In the genomic region with DNA sequence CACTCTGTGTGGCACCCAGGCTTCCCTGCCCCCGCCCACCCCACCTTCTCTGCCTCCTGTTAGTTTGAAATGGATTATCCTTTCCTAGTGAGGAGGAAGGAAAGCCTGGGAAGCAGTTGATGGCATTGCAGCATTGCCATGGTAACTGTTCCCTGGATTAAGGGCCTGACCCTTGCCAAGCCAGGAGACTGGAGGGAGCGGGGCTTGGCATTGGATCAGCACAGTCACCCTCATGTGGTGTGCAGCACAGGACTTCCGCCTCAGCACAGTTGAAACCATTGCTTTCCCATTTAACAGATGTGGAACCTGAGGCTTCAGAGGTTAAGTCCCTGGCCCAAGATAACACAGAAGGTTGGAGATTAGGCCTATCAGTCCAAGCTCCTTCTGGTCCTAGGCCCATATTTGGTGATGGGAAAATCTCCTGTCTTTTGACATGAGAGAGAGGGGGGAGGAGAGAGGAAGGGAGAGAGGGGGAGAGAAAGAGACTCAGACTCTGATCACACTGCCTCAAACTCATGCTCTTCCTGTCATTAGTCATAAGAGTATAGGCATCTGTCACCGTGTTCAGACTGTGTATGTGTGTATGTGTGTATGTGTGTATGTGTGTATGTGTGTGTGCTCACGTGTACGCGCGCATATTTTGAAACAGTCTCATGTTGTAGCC, we compare ENCODE assay signal across 11 mouse cellular contexts. TPM values are rescaled to one million over a fixed set of nuclear protein-coding genes. Genes with fewer than 3 reads are reported as not detected.
DNase-seq lines count a peak whose midpoint lies in the region; ATAC-seq lines count a peak whose summit lies in the region.
"Had no signal": no experiment of that assay in that cellular context is flagged by ENCODE, and none has a peak within 500 bp of the region (broad histone marks: within the 10 kb centered on the region; RNA-seq: fewer than 3 reads in every experiment).

No protein-coding gene starts in this region.

- no peak for DNase-seq in heart, embryonic 10.5 days (ENCODE audit: low spot score)
- no peak for DNase-seq in heart, adult 9 months (ENCODE audit: low spot score in 2 of 2)
- peak; percentile 63 for DNase-seq in naive thymus-derived CD4-positive, alpha-beta T cell, adult 2 months (ENCODE audit: low read depth)
- no peak for DNase-seq in lung, postnatal 10 days
- DNase-seq in adrenal gland, adult 18-20 months (ENCODE audit: low spot score in 2 of 2): no peak

- H3K27ac ChIP-seq in heart, embryonic 10.5 days: peak overlapping the region; percentile 59
- peak overlapping the region; percentile 63 for H3K27ac ChIP-seq in brown adipose tissue, adult 24 weeks (replicated peaks; ENCODE audit: low read depth, low read length)

- WGBS in heart, embryonic 10.5 days: 93% methylated on average over 8 of the region's 8 CpGs

- H3K4me1 ChIP-seq in heart, embryonic 10.5 days: peaks cover 67% of the 10 kb centered on the region
- H3K4me1 ChIP-seq in megakaryocyte, embryonic 14.5 days: peaks cover 97% of the 10 kb centered on the region
- peaks cover 69% of the 10 kb centered on the region for H3K4me1 ChIP-seq in brown adipose tissue, adult 24 weeks (ENCODE audit: control insufficient read depth, insufficient read depth, insufficient read length, low read length)

- H3K9me3 ChIP-seq in heart, embryonic 10.5 days: no peaks in the 10 kb centered on the region
- H3K9me3 ChIP-seq in megakaryocyte, embryonic 14.5 days: no peaks in the 10 kb centered on the region

- H3K27me3 ChIP-seq in heart, embryonic 10.5 days (ENCODE audit: insufficient read depth, poor library complexity, severe bottlenecking): no peaks in the 10 kb centered on the region
- H3K27me3 ChIP-seq in megakaryocyte, embryonic 14.5 days (replicated peaks): no peaks in the 10 kb centered on the region

- H3K4me3 ChIP-seq in heart, embryonic 10.5 days: no peak overlapping the region; the same call in 1 of the 2 replicates
- peak overlapping the region; percentile 68 for H3K4me3 ChIP-seq in megakaryocyte, embryonic 14.5 days (replicated peaks)
- H3K4me3 ChIP-seq in brown adipose tissue, adult 24 weeks (ENCODE audit: insufficient read depth, low read depth, low read length): no peak overlapping the region

- ATAC-seq in megakaryocyte, adult 5-6 weeks (ENCODE audit: poor library complexity, severe bottlenecking): no peak

- peaks cover 60% of the 10 kb centered on the region for H3K36me3 ChIP-seq in heart, embryonic 10.5 days
- H3K36me3 ChIP-seq in megakaryocyte, embryonic 14.5 days (replicated peaks; ENCODE audit: low read length): peaks cover 97% of the 10 kb centered on the region

RNA-seq across cellular contexts. Expression of a gene that starts 19.0 kb away (rescaled TPM):
- 9.2 and 9.6 TPM in 2 replicates for polyA plus RNA-seq in heart, embryonic 10.5 days (2016; fragmentation: Nextera tagmentation; extraction: Ambion mirVana)
- 1.7 TPM in 1 of 2 replicates, not detected in the other for polyA plus RNA-seq in megakaryocyte, embryonic 14.5 days (2012; ENCODE audit: insufficient read depth, low replicate concordance)
- 2.3 and 2.5 TPM in 2 replicates for total RNA-seq in megakaryocyte, adult 5-6 weeks (2015)
- 0.33 and 0.45 TPM in 2 replicates for total RNA-seq in megakaryocyte, adult 5-6 weeks (2017)
- 0.59 and 2.0 TPM in 2 replicates for polyA plus RNA-seq in brown adipose tissue, adult 24 weeks (2012; ENCODE audit: insufficient read depth, insufficient read length, missing spikeins)
- total RNA-seq in adrenal gland, adult 18-20 months (2021): 1 to 10 TPM; 3.7 to 4.0 TPM

RNA-seq across cellular contexts. Expression of a gene that starts 22.7 kb away (rescaled TPM):
- polyA plus RNA-seq in heart, embryonic 10.5 days (2016; fragmentation: Nextera tagmentation; extraction: Ambion mirVana): 50.8 and 65.1 TPM in 2 replicates
- polyA plus RNA-seq in megakaryocyte, embryonic 14.5 days (2012; ENCODE audit: insufficient read depth, low replicate concordance): 51.2 and 77.7 TPM in 2 replicates
- total RNA-seq in megakaryocyte, adult 5-6 weeks (2015): 121 and 128 TPM in 2 replicates
- total RNA-seq in megakaryocyte, adult 5-6 weeks (2017): 315 and 351 TPM in 2 replicates
- polyA plus RNA-seq in brown adipose tissue, adult 24 weeks (2012; ENCODE audit: insufficient read depth, insufficient read length, missing spikeins): 56.3 and 58.1 TPM in 2 replicates
- total RNA-seq in adrenal gland, adult 18-20 months (2021): 100 to 1,000 TPM in 1 of 2 experiments, 10 to 100 TPM in 1; 94.0 to 145 TPM

RNA-seq across cellular contexts. Expression of a gene that starts 39.3 kb away (rescaled TPM):
- polyA plus RNA-seq in heart, embryonic 10.5 days (2016; fragmentation: Nextera tagmentation; extraction: Ambion mirVana): 387 and 414 TPM in 2 replicates
- 25.9 and 294 TPM in 2 replicates for polyA plus RNA-seq in megakaryocyte, embryonic 14.5 days (2012; ENCODE audit: insufficient read depth, low replicate concordance)
- total RNA-seq in megakaryocyte, adult 5-6 weeks (2015): 1,123 and 1,179 TPM in 2 replicates
- 895 and 904 TPM in 2 replicates for total RNA-seq in megakaryocyte, adult 5-6 weeks (2017)
- 268 and 348 TPM in 2 replicates for polyA plus RNA-seq in brown adipose tissue, adult 24 weeks (2012; ENCODE audit: insufficient read depth, insufficient read length, missing spikeins)
- 100 to 1,000 TPM; 830 to 834 TPM for total RNA-seq in adrenal gland, adult 18-20 months (2021)

RNA-seq across cellular contexts. Expression of a gene that starts 45.8 kb away (rescaled TPM):
- polyA plus RNA-seq in heart, embryonic 10.5 days (2016; fragmentation: Nextera tagmentation; extraction: Ambion mirVana): 0.30 TPM in 1 of 2 replicates, not detected in the other
- not detected in 2 replicates for polyA plus RNA-seq in megakaryocyte, embryonic 14.5 days (2012; ENCODE audit: insufficient read depth, low replicate concordance)
- not detected in 2 replicates for total RNA-seq in megakaryocyte, adult 5-6 weeks (2015)
- not detected in 2 replicates for total RNA-seq in megakaryocyte, adult 5-6 weeks (2017)
- polyA plus RNA-seq in brown adipose tissue, adult 24 weeks (2012; ENCODE audit: insufficient read depth, insufficient read length, missing spikeins): not detected in 2 replicates
- total RNA-seq in adrenal gland, adult 18-20 months (2021): not detected
- total RNA-seq: common myeloid progenitor, adult 5-6 weeks; gastrocnemius, postnatal 14 days had no signal
- polyA plus RNA-seq: spleen, adult 2 months had no signal

RNA-seq across cellular contexts. Expression of a gene that starts 55.2 kb away (rescaled TPM):
- polyA plus RNA-seq in heart, embryonic 10.5 days (2016; fragmentation: Nextera tagmentation; extraction: Ambion mirVana): 11.6 and 17.0 TPM in 2 replicates
- polyA plus RNA-seq in megakaryocyte, embryonic 14.5 days (2012; ENCODE audit: insufficient read depth, low replicate concordance): 2.6 and 14.6 TPM in 2 replicates
- total RNA-seq in megakaryocyte, adult 5-6 weeks (2015): 11.1 and 11.8 TPM in 2 replicates
- 21.0 and 22.4 TPM in 2 replicates for total RNA-seq in megakaryocyte, adult 5-6 weeks (2017)
- 5.8 and 7.1 TPM in 2 replicates for polyA plus RNA-seq in brown adipose tissue, adult 24 weeks (2012; ENCODE audit: insufficient read depth, insufficient read length, missing spikeins)
- total RNA-seq in adrenal gland, adult 18-20 months (2021): 10 to 100 TPM; 18.2 to 21.1 TPM
